Mouse (Mus musculus): ENCODE results near the gene Sgcd. TPM values are rescaled to one million over a fixed set of nuclear protein-coding genes. Genes with fewer than 3 reads are reported as not detected.
"Not testable (repeated sequence)": the region's sequence is repeated elsewhere in the genome, so short reads cannot be mapped to it uniquely, and the experiment has no call there.

Sgcd gene
- total RNA-seq, 2 experiments from 2014 or later: 8.6 to 23.3 TPM

GRCm38 (mm10) chr11:47473493-47474230 is 515.1 kb downstream of the Sgcd start:
- no peak for DNase-seq (ENCODE audit: low spot score in 2 of 2)

DNA sequence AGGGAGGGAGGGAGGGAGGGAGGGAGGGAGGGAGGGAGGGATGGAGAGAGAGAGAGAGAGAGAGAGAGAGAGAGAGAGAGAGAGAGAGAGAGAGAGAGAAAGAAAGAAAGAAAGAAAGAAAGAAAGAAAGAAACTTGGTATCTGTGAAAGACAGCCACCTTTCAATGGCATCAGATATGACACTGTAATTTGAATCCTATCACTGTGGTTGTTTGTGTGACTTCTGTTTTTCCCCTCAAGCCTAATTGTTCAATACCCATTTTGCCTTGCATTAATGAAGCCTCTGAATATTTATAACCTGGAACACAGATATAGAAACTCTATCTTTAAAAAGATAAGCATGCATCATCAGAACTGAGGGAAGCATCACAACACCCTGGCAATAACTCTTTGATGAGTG is 528.1 kb downstream of the Sgcd start:
- DNase-seq (ENCODE audit: low spot score in 2 of 2): not testable (repeated sequence)

DNA sequence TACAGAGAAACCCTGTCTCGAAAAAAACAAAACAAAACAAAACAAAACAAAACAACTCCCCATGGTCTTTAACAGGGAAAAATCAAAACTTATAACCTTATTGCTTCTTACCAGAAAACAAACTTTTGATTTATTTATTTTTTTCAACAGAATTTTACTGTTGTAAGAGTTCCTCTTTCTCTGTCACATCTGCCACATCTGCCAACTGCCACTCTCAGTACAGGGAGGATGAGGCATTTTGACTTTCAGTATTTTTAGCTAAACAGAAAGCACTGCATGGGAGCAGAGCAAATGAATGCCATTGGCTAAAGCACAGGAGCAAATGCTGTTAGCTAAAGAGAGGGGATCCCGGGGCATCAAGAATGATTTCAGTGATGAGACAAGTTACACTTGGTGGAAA is 528.6 kb downstream of the Sgcd start:
- no peak for DNase-seq (ENCODE audit: low spot score in 2 of 2)

GRCm38 (mm10) chr11:47459214-47459613 is 529.6 kb downstream of the Sgcd start:
- no peak for DNase-seq (ENCODE audit: low spot score in 2 of 2)

DNA sequence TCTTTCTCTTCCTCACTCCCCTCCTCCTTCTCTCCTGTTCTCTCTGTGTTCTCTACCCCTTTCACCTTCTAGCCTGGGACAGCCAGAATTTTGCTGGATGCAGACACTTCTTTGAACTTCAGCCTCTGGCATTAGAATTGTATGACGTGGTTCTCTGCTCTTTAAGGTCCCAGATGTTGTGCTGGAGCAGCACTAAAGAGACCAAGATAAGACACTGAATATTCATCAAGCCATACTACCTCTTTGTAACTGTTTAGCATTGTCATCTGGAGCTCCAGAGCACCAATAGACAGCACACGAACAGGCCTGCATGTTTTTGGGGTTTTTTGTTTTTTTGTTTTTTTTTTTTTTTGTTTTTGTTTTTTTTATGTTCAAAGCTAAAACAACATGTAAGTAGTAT is 541.0 kb downstream of the Sgcd start:
- no peak for DNase-seq (ENCODE audit: low spot score in 2 of 2)

GRCm38 (mm10) chr11:47446337-47446736 is 542.4 kb downstream of the Sgcd start:
- DNase-seq (ENCODE audit: low spot score in 2 of 2): no peak

DNA sequence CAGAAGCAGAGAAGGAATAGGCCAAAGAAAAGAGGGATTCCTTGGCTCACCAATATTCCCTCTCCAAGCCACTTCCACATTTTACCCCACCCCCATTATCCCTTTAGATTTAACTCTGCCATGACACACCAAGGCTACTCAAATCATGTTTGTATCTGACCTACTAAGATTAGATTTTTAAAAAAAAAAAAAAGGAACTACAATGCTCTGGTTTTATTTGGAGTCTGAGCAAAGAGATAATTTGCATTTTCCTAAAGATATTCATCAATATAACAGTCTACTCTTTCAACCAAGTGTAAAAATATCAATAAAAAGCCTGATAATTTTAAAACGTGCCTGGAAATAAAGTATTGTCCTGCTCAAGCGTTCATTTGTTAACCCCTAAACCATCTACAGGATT is 543.1 kb downstream of the Sgcd start:
- DNase-seq (ENCODE audit: low spot score in 2 of 2): no peak

DNA sequence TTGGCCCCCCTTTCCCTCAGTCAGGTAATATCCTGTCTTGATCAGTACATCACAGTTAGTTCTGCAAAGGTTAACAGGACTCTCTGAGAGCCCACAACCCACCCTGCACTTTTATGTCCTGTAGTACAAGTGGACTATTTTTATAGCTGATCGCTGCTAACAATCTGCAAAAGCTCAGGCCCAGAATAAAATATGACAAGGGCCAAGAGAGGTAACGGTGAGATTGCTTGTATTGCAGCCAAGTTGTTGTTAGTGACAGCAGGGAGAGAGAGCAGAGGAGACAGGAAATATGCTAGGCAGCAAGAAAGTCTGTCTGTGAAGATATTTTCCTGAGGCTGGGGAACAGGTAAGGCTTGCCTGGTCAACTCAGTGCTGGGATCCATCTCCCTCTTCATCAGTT is 546.5 kb downstream of the Sgcd start:
- DNase-seq (ENCODE audit: low spot score in 2 of 2): no peak

GRCm38 (mm10) chr11:47399607-47400006 is 589.2 kb downstream of the Sgcd start:
- DNase-seq (ENCODE audit: low spot score in 2 of 2): no peak

GRCm38 (mm10) chr11:47390798-47391197 is 598.0 kb downstream of the Sgcd start:
- not testable (repeated sequence) for DNase-seq (ENCODE audit: low spot score in 2 of 2)

GRCm38 (mm10) chr11:47389327-47389726 is 599.4 kb downstream of the Sgcd start:
- DNase-seq (ENCODE audit: low spot score in 2 of 2): no peak

- DNase-seq (ENCODE audit: low spot score in 2 of 2): no peak
Measured at GRCm38 (mm10) chr11:47387726-47388125, 601.0 kb downstream of the Sgcd start.

DNA sequence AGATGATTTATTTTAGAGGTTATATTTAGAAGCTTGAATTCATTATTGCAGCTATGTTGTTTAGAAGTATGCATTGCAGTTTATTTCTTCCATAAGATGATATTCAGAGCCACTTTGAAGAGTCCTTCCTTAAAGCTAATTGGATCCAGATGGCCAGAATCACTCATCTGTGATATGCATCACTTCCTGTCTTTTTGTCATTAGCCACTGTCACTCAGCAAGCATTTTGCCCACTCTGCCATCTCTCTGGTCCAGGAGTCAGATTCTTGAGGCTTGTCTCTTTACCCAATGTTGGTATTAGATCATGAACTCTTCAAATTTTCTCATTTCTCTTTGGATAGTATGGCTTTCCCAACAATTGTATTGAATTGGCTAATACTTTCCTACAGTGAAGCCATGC is 602.6 kb downstream of the Sgcd start:
- no peak for DNase-seq (ENCODE audit: low spot score in 2 of 2)

DNA sequence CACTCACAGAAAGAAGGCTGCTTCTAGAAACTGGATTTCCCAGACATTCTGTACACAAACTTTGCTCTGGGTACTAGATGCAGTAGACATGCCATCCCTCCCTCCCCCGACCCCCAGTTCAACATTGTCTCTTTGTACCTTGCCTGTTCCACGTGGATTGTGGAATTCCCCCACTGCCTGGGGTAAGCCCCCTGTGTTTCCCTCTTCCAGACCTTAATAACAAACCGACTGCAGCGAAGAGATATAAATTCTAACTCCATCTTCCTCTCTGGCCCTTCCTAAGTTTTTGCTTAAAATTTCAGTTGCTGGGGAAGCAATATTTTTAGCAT is 609.2 kb downstream of the Sgcd start:
- no peak for DNase-seq (ENCODE audit: low spot score in 2 of 2)

GRCm38 (mm10) chr11:47378843-47379629 is 609.7 kb downstream of the Sgcd start:
- DNase-seq (ENCODE audit: low spot score in 2 of 2): peak; percentile 13 to 24

DNA sequence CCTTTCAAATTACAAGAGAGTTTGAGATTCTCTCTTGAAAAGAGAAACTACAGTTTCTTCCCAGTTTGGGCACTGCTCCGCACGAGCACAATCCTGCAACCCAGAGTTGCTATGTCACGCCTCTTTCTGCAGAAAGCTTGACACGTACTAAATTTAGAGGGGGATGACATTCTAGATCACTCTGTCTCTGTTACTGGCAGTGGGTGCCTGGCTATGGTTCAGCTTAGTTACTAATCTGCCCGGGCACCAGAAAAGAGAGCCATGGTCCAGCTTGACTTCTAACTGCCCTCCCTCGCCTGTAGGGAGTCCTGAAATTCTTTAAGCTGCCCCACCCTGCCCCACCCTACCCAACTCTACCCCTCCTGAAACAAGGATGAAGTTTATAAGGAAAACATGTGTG is 611.3 kb downstream of the Sgcd start:
- DNase-seq (ENCODE audit: low spot score in 2 of 2): no peak

DNA sequence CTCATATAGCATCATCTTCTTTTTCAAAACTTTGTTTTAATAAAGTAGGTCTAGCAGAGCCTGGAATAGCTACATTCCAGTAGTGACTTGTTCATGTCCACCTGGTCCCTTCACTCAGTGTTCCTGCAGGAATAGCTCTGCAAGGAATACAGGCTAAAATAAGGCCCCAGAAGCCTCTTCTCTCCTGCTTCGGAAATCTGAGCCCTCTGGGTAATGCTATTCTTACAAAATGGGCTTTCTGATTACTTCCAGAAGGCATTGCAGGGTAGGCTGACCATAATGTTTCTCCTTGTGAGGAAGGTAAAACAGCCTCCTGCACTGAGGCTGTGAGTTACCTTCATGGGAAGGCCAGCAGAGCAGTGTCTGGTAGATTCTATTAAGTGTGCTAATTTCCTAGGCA is 611.9 kb downstream of the Sgcd start:
- no peak for DNase-seq (ENCODE audit: low spot score in 2 of 2)

DNA sequence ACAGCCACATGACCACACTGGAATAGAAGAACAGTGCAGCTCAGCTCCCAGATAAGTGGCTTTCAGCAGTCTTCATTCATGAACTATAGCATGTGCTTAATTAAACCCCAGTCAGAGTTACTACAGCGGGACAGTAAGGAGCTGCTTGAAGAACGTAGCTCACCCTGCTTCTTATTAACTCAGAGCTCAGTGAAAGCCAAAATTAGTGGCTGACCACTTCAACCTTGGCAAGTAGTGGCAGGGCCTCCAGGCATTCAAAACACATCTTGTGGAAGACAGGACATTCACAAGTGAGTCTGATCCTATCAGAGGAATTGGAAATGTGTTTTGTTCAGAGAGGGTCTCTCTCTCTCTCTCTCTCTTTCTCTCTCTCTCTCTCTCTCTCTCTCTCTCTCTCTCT is 617.2 kb downstream of the Sgcd start:
- no peak for DNase-seq (ENCODE audit: low spot score in 2 of 2)

DNA sequence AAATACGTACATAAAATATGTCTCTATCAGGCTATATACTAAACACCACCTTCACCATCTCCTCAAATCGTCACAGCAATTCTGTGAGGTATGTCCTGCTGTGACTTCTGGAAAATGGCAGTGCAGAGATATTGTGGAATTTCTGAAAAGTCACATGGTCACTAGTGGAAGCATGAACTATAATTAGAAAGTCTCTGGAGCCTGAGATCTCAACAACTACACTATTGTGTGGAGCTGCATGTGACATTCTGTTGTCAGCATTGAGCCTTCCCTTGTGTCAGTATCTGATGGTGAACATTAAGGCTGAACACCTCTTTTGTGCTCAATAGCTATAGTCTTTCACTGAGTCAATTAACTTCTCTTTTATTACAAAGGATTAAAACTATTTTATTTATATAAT is 637.2 kb downstream of the Sgcd start:
- no peak for DNase-seq (ENCODE audit: low spot score in 2 of 2)

- DNase-seq (ENCODE audit: low spot score in 2 of 2): no peak
Measured at GRCm38 (mm10) chr11:47343486-47343885, 645.3 kb downstream of the Sgcd start.

DNA sequence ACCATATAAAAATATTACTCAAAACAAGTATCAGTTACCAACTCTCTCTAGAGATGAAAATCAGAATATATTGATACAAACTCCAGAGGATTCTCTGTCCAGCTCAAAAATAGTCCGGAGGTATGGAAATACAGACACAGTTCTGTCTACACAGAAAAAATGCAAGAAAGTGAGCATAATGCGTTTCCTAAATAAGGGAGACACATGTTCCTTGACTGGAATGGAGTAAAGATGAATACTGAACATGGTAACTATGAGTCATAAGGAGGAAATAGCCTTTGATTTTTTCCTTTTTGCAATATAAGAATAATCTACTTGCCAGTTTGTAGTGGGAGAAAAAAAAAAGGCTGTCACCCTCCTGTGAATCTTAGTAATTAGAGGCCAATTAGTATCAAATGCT is 655.1 kb downstream of the Sgcd start:
- DNase-seq (ENCODE audit: low spot score in 2 of 2): no peak

DNA sequence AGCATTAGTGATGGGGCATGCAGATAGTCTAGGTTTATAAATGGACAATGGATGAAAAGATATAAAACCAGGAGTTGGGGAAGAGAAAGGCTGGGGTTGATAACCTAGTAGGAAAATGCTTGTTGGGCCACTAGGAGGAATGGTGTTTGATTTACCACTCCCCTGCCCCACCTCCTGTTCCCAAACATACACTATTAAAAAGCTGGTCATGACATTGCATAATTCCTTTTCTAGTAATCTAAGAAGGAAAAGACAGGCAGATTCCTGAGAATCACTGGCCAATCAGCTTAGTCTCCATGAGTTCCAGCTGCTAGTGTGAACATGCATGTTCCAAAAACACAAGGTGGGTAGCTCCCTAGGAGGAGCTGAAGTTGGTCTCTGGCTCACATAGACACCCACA is 683.2 kb downstream of the Sgcd start:
- no peak for DNase-seq (ENCODE audit: low spot score in 2 of 2)

Data from adrenal gland, adult 18-20 months (tissue).